Mouse (Mus musculus) lung, postnatal 4 days (tissue): Measurements from ENCODE around the gene Cbx4.

Experiments
- DNase-seq, 2 experiments: peaks; one replicate each; pipeline ENCODE4 v3.0.0; 2021

Gene Cbx4

DNA sequence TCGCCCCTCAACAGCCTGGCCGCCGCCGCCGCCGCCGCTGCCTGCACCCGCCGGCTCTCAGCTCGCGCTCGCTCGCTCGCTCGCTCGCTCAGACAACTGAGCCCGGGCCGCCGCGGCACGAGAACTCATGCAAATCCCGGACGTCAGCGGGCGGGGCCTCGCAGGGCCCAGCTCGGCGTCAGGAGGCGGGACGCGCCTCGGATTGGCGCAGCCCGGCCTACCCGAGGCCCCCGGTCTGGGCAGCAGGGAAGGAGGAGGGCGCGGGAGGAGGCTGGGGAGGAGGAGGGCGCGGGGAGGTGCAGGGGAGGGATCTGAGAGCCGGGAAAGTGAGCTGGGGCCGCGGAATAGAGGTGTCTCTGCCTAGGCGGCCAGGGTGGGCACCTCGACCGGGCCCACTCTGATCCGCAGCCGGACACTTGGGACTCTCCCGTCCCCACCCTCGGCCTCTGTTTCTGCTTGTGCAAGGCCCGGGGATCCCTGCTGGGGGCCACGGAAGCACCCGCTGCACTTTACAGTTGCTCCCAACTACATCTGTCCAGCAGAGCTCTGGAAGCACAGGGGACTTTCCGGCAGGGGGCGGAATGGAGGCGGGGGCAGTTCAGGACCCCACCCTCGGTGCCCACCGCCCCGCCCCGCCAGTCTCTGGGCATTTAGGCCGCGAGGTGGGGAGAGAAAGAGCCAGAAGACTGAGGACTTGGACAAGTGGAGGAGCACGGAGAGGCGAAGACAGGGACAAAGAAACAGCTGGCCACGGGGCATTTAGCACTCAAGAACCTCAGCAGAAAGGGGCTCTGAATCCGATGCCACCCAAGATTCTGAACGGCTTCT is at the start of gene Cbx4:
Cbx4 (minus strand) TSS at position 78 of the 828 bp plus-strand sequence.
- DNase-seq, result peak; percentile 94 to 98

DNA sequence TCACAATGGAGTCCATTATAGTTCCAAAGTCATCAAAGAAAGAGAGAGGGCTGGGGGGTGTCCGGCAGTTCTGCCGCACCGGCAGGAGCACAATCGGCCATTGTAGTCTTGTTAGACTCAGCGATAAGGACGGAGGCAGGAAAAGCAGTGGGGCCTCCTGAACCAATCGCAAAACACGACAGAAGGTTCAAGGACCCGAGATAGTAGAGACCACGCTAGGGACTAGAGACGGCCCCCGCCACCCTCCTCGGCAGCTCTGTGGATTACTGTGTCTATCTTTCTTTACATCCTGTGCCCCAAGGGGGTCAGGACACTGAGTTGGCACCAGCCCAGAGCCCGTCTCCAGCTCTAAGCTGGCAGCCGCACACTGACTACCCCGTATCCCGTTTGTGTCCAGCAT is 48.6 kb upstream of the Cbx4 start:
- DNase-seq, result peak; percentile 46 to 64

DNA sequence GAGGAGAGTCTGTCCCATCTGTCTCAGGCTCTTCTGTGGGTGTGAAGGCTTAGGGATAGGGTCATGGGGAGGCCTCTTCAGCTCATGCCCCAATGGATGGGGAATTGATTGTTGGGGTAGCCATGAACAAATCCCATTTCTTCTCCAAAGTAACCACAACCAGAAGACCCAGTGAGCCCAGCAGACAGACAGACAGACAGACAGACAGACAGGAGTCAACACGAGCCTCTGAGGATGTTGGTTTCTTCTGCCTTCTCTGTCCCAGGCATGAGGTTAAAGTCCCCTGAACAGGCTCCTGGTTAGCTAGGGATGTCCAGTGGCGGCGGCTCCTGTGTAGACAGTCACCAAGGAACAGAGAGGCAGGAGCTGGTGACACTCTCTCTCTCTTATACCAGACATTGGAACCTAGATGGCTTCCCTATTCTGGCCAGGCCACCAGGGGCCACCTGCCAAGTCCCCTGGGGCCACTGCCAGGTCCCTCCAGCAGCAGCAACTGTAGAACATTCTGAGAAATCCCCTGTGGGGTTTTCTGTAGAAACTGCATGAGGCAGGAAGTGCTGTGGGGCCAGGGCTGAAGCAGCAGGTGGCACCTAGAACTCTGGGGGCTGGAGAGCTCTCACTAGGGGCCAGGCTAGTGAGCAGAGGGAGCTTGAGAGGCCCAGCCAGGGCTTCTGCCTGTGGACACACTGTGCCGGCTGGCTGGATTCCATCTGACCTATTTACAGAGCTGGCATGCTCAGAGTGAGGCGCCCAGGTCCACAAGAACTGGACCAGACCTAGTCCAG is 47.6 kb upstream of the Cbx4 start:
- DNase-seq, result peak; percentile 33 to 61

DNA sequence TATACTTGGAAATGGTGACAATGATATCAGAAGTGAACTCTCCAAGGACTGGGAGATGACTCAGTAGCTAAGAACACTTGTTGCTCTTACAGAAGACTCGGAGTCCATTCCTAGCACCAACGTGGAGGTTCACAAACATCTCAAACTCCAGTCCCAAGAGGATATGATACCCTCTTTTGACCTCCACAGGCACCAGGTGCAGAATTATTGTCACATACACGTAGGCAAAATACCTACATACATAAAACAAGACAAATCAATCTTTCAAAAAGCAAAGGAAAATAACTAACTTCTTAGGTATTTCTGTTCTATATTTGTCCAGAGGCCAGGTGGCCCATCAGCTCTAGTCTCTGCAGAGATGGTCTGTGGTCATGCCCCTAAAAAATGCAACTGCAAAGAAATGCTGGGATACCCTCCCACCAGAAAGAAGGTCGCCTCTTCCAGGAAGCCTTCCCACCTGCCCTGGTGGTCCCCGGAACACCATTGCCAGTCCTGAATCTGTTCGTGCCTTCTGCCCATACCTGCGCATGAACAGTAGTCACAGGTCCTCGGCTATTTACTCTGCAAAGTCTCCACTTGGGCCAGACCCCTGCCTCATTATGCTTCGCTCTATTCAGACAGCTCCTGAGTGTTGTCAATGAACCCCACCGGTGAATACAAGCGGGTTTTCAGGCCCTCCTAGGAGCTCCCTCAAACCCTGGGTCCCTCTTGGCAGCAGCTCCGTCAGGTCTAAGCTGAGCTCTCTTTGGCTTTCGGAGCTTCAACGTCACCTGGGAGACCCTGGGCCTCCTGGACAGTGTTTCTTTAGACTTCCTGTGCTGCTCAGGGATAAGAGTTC is 46.4 kb upstream of the Cbx4 start:
- DNase-seq, result no peak

DNA sequence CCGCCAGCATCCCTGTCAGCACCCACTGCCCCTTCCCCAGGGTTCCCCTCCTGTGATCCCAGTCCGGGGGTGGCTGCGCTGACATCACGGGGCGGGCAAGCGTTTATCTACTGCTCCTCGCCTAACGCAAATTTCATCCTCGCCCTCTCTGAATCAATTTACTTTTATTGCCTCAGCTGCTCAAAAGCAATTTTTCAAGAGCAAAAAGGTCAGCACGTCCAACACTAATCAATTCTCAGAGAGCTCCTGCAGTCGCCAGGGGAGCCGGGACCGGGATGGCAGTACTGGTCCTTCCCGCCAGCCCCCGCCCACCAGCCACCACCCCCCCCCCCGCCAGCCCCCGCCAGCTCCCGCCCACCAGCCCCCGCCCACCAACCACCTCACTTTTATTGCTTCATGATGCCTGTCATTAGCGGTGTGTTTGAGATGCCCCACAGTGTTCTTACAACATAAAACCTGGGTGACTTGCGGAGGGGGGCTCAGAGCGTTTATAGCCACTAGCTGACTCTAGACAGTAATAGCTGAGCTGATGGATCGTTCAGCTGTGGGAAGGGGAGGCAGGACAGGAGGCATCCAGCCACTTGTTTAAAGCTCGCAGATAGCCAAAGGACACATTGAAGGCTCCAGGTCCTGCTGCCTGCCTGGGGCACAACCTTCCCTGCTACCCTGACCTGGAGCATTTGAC is 44.2 kb upstream of the Cbx4 start:
- DNase-seq, result no peak

DNA sequence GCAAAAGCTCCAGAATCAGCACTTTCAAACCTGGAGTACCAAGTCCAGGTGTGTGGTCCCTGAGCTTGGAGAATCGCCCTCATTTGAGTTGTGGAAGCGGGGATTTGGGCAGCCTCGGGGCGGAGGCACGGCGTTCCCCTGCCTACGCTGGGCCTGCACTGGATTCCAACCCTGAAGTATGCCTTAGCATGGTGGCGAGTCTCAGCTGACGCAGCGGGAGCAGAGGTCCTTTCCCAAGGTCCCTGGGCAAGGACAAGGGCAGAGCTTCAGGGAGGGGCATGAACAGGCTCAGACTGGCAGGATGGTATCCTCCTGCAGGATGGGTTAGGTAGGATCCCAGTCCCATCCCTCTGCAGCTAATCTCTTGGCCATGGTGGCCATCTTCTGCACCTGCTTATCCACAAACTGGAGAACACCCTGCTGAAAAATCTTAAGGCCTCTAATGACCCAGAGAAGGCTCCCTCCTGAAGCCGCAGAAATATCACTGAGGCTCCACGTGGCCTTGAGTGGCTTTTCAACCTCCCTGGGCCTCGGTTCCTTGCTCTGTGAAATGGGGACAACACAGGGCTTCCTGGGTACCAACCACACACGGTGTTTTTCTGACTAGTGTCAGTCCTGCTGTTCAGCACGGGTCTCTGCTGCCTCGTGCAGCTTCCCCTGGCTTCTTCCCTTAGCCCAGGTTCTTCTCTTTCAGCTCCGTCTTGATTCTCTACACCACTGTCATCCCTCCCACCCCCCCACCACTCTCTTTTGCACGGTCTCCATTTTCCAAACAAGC is 43.4 kb upstream of the Cbx4 start:
- DNase-seq, result no peak

DNA sequence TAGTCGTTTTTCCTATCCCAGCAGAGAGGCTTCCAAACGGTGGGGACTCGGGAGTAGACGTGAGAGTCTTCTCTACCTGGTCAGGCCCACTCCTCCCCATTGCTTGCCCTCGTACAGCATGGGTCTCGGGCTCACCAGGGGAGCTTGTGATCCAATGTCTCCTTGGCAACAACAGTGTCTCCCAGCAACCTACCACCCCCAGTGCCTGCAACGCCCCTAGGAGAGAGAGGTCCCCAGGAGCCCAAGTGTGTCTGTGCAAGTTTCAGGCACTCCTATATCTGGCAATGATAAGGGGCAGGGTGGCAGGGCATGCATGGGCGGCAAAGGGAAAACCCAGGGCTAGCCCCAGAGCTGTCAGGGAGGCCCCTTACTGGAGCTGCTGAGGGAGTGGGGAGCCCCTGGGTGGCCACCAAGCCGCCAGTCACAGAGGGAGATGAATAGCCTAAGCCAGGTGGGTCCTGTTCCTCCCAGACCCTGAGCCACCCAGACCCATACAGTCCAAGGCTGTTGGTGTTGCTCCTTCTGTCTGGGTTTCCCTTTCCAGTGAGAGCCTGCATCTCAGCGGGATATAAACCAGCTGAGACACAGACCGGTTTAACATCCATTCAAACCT is 42.8 kb upstream of the Cbx4 start:
- DNase-seq, result no peak

DNA sequence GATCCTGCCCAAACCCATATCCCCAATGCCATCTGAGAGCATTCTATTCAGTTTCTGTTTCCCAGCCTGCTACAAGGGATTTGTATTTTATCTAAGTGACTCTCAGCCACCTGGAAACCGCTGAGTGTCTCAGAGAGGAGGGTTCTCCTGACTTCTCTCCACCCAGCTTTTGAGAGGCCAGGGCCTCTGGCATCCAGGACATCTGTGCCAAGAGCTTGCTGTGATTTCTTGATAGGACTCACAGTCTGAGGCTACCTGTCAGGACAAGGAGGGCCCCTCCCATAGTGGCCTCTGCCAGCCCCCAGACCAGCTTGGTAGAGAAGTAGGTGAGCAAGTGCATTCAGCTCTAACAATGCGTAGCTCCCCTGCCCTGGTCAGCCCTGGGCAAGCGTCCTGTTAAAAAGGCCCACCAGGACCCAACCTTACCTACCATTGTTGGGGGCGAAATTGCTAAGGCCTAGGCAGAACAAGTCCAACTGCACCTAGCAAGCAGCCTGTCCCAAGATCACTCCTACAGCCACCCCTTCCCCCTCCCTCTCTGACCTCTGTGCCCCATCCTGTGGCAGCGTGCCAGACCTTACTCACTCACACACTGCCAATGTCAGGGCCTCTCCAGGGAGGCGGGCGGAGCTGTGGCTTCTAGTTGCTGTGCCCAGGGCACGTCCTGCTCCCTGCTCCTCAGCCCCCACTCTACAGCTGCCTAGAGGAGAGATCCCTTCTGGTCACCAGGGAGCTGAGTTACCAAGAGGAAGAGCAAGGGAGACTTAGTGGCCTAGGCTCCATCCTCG is 41.9 kb upstream of the Cbx4 start:
- DNase-seq, result peak; percentile 81 to 88

DNA sequence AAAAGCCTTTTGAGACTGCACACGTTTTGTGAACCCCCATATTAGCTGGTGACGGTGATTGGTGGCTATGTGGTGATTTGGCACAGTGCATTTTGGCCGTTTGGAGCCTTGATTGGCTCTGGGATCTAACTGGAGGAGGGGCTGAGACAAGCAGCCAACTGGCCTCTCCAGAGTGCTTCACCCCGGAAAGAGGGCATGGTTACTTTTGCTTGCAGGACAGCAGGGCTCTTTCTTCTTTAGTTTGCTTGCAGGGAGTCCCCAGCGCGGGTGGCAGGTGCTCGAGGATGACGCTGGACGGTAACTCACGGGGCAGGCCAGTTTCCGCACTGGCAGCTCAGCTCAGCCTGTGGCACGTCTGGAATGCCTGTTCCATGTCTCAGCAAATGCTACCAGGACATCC is 41.1 kb upstream of the Cbx4 start:
- DNase-seq, result peak in 1 of 2 experiments; percentile 43

DNA sequence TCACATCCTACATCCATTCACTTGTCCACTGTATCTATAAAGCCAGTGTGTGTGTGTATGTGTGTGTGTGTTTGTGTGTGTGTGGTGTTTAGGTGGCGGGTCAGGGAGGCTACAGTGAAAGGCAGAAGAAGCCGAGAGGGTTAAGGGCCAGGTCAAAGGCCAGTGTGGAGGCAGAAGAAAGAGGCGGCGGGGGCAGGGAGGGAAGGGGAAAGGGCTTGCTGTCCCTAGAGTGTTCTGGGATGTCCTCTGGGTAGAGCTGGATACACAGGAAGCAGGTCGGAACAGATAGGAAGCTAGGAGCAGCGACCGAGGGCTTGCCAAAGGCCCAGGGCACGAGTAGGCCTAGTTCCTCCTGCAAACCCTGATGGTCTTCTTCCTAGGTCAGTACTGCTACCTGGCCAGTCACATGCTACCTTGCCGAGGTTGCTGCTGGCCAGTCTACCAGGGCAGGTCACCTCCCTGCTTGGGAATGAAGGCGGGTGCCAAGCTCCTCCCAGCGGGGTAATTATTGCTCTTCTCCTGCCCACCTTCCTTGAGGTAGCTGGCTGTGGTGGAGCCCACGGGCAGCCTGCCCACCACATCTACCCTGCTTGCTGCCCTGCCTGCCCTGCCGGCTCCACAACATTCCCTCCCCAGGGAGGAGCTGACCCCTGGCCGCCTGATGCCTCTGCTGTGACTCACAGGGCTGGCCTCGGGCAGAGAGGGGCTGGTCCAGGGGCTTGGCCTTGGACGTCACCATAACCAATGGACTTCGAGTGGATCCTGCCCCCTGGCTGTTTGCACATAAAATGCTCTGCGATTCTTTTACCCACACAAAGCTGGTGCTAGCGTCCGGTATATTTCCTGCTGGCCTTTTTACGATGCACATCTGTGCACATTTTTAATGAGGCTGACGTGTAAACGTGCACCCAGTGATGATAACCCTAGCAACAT is 40.2 kb upstream of the Cbx4 start:
- DNase-seq, result peak; percentile 92 to 97

DNA sequence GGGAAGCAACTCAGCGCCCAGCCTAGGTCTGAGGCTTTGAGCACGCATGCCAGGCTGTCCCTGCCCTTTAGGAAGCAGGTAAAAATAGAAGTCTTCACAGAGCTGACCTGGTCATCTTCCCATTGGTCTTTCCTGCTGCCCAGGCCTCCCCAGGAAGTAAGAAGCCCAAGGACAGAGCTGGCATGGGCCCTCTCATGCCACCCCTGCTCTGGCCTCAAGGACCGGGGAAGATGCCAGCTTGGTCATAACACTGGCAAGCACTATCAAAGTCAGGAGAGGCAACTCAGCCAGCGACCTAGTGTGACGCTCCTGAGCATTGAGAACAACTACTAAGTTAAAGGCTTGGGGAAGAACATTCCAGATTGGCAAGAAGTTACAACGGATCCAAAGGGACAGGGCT is 38.5 kb upstream of the Cbx4 start:
- DNase-seq, result no peak

DNA sequence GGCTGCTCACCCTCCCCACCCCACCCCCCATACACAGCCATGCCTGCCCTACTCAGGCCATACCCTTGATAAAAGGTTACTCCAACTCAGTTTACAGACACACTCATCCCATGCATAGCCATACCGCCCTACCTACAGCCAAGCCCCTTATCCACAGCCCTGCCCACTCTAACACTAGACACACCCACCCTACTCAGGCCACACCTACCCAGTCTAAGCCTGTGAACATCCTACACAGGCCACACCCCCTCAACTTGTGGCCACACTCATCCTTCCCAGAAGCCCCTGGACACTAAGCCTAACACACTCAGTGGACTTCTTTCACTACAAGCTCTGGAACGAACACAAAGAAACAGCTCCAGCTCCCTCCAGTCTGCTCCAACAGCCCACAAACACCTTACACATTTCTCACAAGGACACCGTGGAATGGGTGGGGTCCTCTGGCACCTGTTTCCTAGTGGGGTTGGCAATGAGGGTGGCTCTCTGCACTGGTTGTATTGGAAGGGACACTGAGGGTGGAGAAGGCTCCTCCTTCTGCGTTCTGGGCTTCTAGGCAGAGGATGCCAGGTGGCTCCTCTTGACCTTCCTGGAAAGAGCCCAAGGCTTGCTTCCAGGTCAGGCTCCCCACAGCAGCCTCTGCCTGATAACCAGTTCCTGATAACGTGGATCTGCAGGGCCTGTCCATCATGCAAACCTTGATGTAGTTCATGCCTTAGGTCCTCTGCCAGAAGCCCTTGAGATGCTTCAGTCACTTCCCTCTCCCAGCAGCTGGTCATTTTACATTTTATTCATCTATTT is 37.7 kb upstream of the Cbx4 start:
- DNase-seq, result no peak

DNA sequence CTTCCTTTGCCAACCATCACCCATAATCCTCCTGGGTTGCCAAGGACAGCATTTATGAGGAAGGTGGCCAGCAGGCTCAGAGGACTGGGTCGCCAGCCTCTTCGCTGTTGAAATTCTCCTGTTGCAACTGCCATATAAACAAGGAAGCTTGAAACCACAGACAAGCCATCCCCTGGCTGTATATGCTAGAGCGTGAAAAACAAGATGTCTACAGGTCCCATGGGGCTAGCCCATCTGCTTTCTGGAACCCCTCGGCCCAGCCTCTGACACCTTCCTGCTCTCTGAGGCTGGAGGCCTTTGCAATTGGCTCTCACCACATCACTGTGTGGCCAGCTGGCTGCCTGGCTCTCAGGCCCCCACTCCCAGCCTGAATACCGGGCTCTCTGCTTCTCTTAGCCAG is 36.4 kb upstream of the Cbx4 start:
- peak in 1 of 2 experiments; percentile 45 for DNase-seq

DNA sequence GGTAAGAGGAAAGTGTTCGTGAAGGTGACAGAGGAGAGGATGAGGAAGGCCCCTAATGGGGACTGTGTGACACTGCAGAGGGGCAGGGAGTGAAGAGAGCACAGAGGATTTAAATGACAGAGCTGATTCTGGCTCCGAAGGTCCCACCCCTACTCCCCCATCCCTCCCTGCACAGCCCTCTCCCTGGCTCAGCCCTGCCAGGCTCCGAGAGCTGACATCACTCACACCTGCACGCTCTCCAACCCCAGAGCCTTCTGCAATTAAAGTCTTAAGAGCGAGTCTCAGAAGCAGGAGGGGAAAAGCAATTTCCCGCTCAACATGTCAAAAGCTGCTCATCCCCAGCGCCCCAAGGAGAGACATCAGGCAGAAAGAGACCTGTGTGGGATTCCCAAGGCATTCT is 32.9 kb upstream of the Cbx4 start:
- no peak for DNase-seq

DNA sequence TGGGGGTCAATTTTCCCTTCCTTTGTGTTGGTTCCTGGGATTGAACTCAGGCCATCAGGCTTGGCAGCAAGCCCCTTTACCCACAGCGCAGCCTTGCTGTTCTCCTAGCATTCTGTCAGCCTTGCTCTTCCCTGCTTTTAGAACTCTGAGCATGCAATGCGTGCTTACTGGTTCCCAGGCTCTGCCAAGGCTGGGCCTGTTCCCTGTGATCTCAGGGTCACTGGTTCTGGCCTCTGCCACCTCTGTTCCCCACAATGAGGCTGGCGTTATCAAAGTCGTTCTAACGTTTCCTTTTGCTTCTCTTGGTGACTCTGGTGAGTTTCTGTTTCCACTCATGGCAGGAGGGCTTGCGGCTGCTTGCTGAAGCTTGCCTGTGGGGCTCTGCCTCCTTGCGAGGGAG is 31.9 kb upstream of the Cbx4 start:
- DNase-seq, result no peak

DNA sequence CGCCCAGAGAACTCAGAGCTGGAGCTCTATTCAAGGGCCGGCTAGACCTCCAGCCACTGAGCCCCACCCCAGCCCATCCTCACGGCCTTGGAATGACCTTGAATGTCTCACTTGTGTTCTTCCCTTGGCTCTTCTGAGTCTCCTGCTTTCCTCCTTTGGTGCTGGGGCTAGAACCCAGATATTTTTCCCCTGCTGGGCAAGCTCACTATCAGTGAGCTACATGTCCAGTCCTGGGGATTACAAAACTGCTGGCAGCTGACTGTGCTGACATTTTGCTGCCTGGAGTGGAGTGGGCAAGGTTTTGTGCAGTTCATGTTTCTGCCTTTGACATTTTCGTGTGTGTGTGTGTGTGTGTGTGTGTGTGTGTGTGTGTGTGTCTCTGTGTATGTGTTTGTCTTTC is 31.0 kb upstream of the Cbx4 start:
- no peak for DNase-seq

DNA sequence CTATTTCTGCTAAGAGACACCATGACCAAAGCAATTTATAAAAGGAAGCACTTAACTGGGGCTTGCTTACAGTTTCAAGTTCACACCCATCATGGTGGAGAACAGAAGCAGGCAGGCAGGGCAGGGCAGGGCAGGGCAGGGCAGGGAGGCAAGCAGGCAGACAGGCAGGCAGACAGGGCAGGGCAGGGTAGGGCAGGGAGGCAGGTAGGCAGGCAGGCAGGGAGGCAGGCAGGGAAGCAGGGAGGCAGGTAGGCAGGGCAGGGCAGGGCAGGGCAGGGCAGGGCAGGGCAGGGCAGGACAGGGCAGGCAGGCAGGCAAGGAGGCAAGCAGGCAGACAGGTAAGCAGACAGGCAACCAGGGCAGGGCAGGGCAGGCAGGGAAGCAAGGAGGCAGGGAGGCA is 26.7 kb upstream of the Cbx4 start:
- no peak for DNase-seq

DNA sequence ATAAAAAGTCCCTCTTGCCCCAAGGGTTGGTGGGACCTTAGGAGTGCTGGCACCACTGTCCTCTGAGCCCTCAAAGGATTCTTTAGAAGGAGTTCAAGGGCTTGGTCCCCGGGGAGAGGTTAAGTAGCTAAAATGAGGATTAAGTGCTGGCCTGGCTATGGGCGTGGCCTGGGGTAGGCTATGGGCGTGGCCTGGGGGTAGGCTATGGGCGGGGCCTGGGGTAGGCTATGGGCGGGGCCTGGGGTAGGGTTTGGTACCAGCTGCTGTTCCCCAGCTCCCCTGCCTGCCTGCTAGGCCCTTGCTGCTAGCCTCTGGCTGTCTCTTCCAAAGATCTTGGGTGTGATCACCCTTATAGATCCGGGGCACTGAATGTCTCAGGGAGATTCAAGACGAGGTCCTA is 25.3 kb upstream of the Cbx4 start:
- peak in 1 of 2 experiments; percentile 50 for DNase-seq
